Comparison of ENCODE assay signal across 10 mouse cellular contexts in the genomic region with DNA sequence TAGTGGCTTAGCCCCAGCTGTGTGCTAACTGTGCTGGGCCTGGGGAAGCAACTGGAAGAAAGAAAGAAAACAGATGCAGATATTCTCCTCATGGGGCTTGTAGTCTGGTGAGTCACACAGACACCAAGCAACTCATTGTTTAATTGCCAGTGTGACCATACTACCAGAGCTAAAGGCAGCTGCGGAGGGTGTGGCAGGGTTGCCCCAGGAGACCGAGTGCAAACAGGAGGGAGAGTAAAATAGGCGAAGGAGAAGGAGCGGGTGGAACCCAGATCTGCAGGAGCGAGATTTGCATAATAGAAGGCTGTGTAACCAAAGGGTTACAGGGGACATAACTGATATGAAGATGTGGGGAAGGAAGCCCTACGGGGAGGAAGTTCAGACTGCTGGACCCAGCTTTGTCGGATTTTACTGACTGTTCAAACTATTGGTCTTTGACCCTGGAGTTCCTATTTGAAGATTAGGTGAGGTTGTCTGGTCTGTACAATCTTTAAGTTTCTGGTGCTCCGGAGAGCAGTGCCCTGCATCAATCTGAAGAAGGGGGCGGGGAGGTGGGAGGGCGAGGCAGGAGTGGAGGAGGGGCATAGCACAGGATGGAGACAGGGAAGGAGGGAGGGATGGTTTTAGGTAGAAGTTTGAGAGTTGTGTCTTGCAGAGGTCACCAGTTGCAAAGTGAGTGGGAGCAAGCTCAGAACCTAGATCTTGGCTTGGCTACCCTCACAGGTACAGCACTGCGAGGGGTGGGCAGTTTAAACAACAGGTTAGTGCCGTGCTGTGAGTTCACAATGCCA. TPM values are rescaled to one million over a fixed set of nuclear protein-coding genes. Genes with fewer than 3 reads are reported as not detected.
DNase-seq lines count a peak whose midpoint lies in the region; ATAC-seq and TF ChIP-seq lines count a peak whose summit lies in the region.
"Had no signal": no experiment of that assay in that cellular context is flagged by ENCODE, and none has a peak within 500 bp of the region (broad histone marks: within the 10 kb centered on the region; RNA-seq: fewer than 3 reads in every experiment).

No protein-coding gene starts in this region.

- no peaks in the 10 kb centered on the region for H3K9me3 ChIP-seq in hindbrain, embryonic 13.5 days
- H3K9me3 ChIP-seq: heart, embryonic 15.5 days had no signal

- H3K4me2 ChIP-seq in hindbrain, embryonic 13.5 days = 0 out of 2 replicates have a peak overlapping the region, but pooled peaks have one; percentile 4
- H3K4me2 ChIP-seq: heart, embryonic 15.5 days had no signal

- DNase-seq in heart, adult 11 months = peak; percentile 96
- DNase-seq in heart, adult 8-10 months (ENCODE audit: low spot score) = no peak
- DNase-seq in 3T3-L1 (ENCODE audit: low read depth, low spot score) = peak; percentile 64
- DNase-seq in brain, embryonic 14.5 days (ENCODE audit: low read depth) = peak; percentile 33
- no peak for DNase-seq in kidney, postnatal 4 days
- no peak for DNase-seq in adrenal gland, postnatal 25 days
- DNase-seq in yolk sac, embryonic 10.5 days (ENCODE audit: low spot score) = no peak
- DNase-seq: cerebellum, adult 8-10 months had no signal

- no peak overlapping the region for H3K4me3 ChIP-seq in hindbrain, embryonic 13.5 days
- H3K4me3 ChIP-seq: heart, embryonic 15.5 days had no signal

- H3K27ac ChIP-seq in hindbrain, embryonic 13.5 days = no peak overlapping the region
- H3K27ac ChIP-seq: heart, embryonic 15.5 days had no signal

- WGBS in hindbrain, embryonic 13.5 days = 3% methylated on average over 12 of the region's 12 CpGs

- peaks cover 19% of the 10 kb centered on the region for H3K4me1 ChIP-seq in hindbrain, embryonic 13.5 days (replicated peaks)

- TF ChIP-seq CTCF in brain, embryonic 14.5 days (IDR thresholded peaks at IDR 0.05; ENCODE audit: borderline replicate concordance, extremely low read depth, insufficient read depth, insufficient read length) = no peak

- peaks cover 7% of the 10 kb centered on the region; the same call in 1 of the 2 replicates for H3K27me3 ChIP-seq in hindbrain, embryonic 13.5 days

- H3K36me3 ChIP-seq in hindbrain, embryonic 13.5 days = no peaks in the 10 kb centered on the region
- H3K36me3 ChIP-seq: heart, embryonic 15.5 days had no signal

- TF ChIP-seq POLR2A in brain, embryonic 14.5 days (IDR thresholded peaks at IDR 0.05; ENCODE audit: borderline replicate concordance, extremely low read depth, insufficient read depth, insufficient read length, poor library complexity, severe bottlenecking) = no peak

- ATAC-seq in hindbrain, embryonic 13.5 days (ENCODE audit: low FRiP score) = no peak

- peak overlapping the region; percentile 21; the same call in 1 of the 2 replicates for H3K9ac ChIP-seq in hindbrain, embryonic 13.5 days
- H3K9ac ChIP-seq: heart, embryonic 15.5 days had no signal

RNA-seq across cellular contexts. Expression of a gene that starts 7.0 kb away (rescaled TPM):
- total RNA-seq in heart, adult 8-10 months (2022) = 1 to 10 TPM; 1.6 to 2.6 (median 2.0) TPM
- 0.45 and 0.93 TPM in 2 replicates for polyA plus RNA-seq in brain, embryonic 14.5 days (2012; rRNA removed)
- polyA plus RNA-seq in hindbrain, embryonic 13.5 days (2015; fragmentation: Nextera tagmentation; extraction: Ambion mirVana) = 0.93 and 1.0 TPM in 2 replicates
- 6.8 and 7.0 TPM in 2 replicates for total RNA-seq in adrenal gland, postnatal 25 days (2021)

RNA-seq across cellular contexts. Expression of a gene that starts 34.4 kb away (rescaled TPM):
- 10 to 100 TPM in 3 of 4 experiments, 1 to 10 TPM in 1; 9.8 to 13.1 (median 11.5) TPM for total RNA-seq in heart, adult 8-10 months (2022)
- 28.8 and 33.5 TPM in 2 replicates for polyA plus RNA-seq in brain, embryonic 14.5 days (2012; rRNA removed)
- polyA plus RNA-seq in hindbrain, embryonic 13.5 days (2015; fragmentation: Nextera tagmentation; extraction: Ambion mirVana) = 34.5 and 35.2 TPM in 2 replicates
- total RNA-seq in adrenal gland, postnatal 25 days (2021) = 26.2 and 27.3 TPM in 2 replicates

RNA-seq across cellular contexts. Expression of a gene that starts 34.5 kb away (rescaled TPM):
- total RNA-seq in heart, adult 8-10 months (2022) = 10 to 100 TPM; 20.7 to 25.9 (median 23.3) TPM
- polyA plus RNA-seq in brain, embryonic 14.5 days (2012; rRNA removed) = 5.6 and 7.5 TPM in 2 replicates
- 13.1 and 14.1 TPM in 2 replicates for polyA plus RNA-seq in hindbrain, embryonic 13.5 days (2015; fragmentation: Nextera tagmentation; extraction: Ambion mirVana)
- total RNA-seq in adrenal gland, postnatal 25 days (2021) = 19.9 and 21.0 TPM in 2 replicates

Comparison
In these comparisons a context has a peak if more than half of its experiments do, and no peak if none do; other contexts are left out.
1. DNase-seq: peak in heart, adult 11 months (single experiment), 3T3-L1 (single experiment) and brain, embryonic 14.5 days (single experiment); none in heart, adult 8-10 months (single experiment), kidney, postnatal 4 days (0 of 2), adrenal gland, postnatal 25 days (single experiment) and yolk sac, embryonic 10.5 days (single experiment).